Mouse (Mus musculus): ENCODE results near the gene Vegfb.
"Not testable (repeated sequence)": the region's sequence is repeated elsewhere in the genome, so short reads cannot be mapped to it uniquely, and the experiment has no call there.

The Vegfb gene

GRCm38 (mm10) chr19:6991166-6991565, 3.7 kb upstream of the Vegfb start:
- DNase-seq = not testable (repeated sequence)

GRCm38 (mm10) chr19:6990712-6991111, 3.3 kb upstream of the Vegfb start:
- no peak for DNase-seq

DNA sequence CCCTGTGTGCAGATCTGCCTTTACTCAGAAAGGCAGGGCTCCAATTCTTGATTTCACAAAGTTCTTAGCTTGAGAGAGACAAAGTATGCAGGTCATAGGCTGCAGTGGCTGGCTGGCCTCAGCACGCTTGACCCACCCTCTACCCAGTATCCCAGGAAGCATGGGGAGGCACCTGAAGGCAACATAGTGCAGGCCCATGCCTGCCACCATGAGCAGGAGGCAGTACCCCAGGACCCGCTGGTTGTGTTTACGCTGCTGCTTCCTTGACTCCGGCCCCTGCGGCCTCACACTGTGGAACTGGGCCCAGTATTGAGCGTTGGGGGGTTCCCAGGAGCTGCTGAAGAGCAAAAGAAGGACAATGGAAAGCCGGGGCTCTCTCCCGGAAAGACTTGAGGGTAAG, 1.8 kb upstream of the Vegfb start:
- peak in 1 of 2 experiments; percentile 24 for DNase-seq

- DNase-seq = no peak
Observed at GRCm38 (mm10) chr19:6987904-6988285, 444 bp upstream of the Vegfb start.

DNA sequence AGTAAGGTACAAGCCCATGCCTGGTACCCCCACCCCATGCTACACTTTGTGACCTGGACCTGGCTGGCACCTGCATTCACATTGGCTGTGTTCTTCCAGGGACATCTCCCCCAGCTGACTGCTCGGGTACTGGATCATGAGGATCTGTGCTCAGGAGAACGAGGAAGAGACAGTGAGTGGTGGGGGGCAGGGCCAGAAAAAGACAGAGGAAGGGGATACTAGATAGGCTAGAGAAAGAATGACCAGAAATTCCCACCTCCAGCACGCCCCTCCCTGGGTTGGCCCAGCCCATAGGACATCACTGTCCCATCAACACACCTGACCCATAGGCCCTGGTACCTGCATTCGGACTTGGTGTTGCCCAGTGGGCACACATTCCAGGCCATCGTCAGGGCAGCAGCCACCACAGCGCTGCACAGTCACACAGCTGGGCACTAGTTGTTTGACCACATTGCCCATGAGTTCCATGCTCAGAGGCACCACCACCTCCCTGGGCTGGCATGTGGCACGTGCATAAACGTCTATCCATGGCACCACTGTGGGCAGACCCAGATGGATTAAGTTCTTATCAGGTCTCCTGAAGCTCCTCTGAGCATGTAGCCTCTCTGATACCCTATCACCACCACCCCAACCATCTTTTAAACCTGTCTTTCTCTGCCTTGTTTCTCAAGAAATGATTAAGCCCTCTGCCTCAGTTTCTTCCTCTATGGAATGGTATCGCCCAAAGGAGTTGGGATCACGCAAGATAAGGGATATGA, 1.3 kb downstream of the Vegfb start:
- DNase-seq = no peak

- no peak for DNase-seq
Observed at GRCm38 (mm10) chr19:6985300-6985699, 2.2 kb downstream of the Vegfb start.

DNA sequence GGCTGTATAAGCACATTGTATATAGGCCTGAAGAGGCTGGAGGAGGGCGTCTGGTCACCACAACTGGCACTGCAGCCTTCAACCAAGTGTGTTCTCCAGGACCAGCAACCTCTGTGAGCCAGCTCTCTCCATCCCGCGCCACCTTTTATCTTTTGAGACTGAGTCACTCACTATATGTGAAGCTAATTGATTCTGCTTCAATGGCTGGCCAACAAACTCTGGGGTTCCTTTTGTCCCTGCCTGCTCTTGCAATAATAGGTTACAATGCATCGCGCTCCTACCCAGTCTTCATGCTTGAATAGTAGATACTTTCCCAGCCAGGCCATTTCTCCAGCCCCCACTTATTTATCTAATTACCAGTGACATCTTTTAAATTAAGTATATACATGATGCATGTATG, 3.8 kb downstream of the Vegfb start:
- DNase-seq = no peak

DNA sequence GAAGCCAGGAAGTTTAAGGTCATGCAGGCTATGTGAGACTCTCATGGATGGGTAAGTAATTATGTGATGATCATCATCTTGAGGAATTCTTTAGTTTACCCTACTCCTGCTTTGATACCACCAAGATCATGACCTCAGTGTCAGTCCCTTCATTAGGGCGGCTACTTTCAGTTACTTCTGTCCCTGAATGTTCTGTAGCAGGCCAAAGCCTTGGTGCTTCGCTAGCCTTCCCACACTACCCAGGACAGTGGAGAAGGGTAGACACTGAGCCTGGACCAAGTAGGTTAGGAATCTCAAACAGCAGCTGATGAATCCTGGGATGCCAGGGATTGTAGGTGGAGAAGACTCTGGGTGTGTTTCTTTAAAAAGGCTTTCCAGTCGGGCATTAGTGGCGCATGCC, 6.0 kb downstream of the Vegfb start:
- no peak for DNase-seq

DNA sequence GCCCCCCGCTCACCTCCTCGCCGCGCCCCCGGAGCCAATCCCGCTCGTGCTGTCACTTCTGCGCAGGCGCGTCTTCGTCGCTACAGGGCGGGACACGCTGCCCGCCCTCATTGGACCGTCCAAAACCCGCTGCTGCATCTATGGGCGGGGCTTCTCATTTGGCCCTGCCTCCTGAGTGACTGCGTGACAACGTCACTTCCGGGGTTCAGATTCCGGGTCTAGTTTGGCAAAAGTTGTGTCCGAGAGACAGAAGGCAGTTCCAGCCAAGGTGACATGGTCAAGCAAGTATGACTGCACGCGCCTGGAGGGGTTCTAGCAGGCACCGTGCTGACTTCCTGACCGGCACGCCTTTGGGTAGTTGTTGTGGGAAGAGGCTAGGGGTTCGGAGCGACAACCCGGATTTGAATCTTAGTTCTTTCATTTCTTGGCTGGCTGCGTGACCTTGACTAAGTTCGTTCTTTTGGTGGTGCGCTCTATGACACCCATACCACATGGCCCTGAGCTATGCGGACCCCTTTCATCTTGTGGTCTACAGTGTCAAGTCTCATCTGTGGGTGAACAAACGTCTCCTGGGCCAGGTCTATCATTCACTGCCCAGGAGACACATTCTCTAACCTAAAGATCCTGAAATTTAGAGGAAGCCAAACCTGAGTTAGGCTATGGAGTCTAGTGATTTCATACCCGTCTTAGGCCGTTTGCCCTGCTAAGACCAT, 6.9 kb downstream of the Vegfb start, which contains the start of gene Fkbp2:
Gene Fkbp2 (minus strand): TSS at position 121 of the 713 bp plus-strand sequence.
- DNase-seq = peak; percentile 99

DNA sequence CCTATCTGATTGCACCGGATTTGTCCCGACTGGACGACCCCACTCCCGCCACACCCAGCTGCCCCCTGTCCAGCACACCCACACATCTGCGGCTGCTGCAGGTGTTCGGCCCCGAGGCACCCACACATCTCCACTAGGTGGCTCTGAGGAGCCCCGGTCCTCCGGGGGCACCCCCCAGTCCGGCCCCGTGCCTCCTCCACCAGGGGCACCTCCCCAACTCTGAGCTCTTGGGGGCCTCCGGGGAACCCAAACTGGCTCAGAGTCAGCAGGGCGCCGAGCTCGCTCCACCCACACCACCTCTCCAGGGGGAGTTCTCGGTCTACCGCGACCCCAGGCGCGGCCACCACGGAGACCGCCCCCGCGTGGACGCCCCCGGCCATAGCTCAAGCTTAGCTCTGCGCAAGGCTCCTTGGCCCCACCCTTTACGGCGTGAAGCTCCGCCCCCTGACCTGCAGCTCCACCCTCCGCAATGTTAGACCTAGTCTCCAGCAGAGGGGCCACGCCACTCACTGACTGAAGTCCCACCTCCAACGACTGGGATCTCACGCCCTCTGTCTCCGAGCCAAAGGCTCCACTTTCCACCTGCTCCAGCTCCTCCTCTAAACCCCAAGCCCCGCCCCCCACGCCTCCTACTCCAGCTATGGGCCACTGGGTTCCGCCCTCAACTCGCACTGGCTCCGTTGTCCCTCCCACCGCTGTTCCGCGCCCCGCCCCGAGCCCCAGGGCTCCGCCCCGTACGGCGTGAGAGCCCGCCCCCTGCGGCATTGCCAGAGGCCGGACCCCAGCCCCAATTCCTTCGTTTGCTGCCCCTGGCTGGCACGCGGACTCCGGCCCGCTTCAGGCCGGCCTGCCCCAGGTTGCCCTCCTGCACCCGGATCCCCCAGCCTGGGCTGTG, 7.7 kb downstream of the Vegfb start:
- peak; percentile 100 for DNase-seq

DNA sequence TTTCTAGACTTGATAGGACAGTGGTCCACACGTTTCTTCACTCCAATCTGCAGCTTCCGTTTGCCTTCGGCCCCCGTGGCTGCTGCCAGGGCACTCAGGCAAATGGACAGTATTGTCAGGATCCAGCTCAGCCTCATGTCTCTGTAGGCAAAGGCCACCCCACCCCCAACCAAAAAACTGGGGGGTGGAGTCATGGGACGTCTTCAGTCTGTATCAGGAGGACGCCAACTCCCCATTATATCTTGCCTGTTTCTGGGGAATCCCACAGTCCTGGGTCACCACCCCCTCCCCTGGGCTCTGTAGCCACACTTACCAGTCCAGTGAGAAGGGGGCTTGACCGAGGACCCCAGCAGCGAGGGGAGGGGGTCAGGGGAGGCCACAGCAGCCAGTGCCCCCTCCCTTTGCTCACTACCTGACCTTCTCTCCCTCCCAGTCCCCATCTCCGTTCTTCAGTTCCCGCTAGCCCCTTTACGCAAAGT, 8.4 kb downstream of the Vegfb start:
- peak in 1 of 2 experiments; percentile 25 for DNase-seq

DNA sequence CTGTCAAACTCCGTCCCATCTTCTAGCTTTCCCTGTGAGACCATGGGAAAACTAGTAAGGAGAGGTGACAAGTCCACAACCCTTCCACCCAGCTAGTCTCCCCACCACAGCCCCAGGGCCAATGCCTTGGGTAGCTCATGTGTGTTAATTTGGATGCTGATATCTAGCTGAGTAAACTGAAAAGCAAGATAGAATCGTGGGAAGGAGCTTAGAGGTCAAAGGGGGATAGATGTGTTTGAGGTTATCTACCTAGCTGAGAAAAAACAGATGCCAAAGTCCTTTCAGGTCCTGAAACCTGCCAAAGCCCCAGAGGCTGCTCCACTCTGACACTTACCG, 8.8 kb downstream of the Vegfb start:
- DNase-seq = no peak

DNA sequence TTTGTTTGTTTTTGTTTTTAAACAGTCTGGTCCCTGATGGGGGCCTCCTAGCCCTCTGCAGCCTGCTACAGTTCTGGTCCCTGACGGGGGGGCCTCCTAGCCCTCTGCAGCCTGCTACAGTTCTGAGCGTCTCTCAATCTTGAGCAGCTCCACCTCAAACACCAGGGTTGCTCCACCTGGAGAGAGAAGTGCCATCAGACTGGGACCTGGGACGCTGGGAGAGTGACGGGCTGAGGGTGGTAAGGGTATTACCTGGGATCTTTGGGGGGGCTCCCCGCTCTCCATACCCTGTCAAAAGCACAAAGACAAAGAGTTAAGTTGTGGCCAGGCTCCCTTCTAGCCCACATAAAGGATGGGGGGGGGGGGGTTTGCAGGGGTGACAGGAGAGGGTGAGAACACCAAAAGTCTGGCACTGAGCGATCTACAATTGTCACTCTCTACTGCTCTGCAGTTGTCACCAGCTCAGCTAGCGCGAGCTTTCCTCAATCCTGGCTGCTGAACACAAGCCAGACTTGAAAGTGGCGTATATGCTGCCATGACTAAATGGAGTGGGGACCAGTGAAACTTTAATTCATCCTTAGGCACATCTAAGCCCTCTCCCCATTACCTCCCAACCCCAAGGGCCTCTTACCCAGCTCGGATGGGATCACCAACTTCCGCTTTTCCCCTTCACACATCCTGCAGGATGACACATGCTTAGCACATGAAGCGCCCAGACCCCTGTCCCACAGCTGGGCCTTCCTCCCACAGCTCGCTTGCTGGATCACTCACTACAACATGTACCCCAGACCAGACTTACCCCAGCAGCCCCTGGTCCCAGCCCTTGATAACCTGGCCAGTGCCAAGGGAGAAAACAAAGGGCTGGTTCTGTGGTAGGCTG, 9.5 kb downstream of the Vegfb start:
- no peak for DNase-seq

DNA sequence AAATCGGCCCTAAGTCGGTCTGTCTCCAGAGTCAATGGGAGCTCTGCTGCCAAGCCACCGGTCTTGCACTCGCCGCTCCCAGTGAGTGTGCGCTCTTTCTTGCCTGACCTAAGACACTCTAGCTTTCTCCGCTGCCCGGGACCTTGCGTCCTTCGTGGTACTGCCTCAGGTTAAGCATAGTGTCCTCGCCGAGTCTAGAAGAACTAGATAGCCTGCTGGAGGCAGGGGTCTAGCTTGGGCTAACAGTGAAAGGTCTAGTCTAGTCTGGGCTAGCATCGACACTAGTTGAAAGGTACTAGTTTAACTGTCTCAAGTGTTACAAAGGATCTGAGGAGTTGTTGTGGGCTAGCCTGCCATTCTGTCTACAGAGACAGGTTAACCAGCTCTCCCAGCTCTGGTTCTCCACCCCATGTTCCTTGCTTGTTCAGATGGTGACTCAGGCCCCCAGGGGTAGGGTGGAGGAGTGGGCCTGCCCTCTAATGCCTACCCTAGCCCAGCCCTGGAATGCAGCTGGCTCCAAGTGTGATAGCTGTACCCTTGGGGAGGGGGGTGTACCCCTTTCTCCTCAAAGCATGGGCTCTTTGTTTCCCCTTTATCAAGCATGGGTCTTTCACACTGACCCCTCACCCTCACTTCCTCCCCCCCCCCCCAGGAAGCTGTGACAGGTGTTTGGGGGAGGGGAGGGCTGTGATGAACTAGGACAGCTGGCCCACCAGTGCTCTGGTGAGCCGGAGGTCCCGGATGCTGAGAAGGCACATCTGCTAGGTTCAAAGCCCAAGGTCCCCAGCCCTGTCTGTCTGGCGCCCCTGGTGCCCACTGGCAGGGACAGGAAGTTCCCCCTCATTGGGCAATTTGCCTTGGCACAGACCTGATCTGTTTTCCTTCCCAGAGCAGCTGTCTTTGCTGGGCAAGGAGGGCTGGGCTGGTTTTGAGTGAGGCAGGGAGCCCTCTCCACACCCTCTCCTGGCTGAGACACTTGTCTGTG, 11.6 kb downstream of the Vegfb start, which contains the start of gene Plcb3:
Gene Plcb3 (minus strand): TSS at position 934 of the 985 bp plus-strand sequence.
- DNase-seq = peak; percentile 72 to 80

DNA sequence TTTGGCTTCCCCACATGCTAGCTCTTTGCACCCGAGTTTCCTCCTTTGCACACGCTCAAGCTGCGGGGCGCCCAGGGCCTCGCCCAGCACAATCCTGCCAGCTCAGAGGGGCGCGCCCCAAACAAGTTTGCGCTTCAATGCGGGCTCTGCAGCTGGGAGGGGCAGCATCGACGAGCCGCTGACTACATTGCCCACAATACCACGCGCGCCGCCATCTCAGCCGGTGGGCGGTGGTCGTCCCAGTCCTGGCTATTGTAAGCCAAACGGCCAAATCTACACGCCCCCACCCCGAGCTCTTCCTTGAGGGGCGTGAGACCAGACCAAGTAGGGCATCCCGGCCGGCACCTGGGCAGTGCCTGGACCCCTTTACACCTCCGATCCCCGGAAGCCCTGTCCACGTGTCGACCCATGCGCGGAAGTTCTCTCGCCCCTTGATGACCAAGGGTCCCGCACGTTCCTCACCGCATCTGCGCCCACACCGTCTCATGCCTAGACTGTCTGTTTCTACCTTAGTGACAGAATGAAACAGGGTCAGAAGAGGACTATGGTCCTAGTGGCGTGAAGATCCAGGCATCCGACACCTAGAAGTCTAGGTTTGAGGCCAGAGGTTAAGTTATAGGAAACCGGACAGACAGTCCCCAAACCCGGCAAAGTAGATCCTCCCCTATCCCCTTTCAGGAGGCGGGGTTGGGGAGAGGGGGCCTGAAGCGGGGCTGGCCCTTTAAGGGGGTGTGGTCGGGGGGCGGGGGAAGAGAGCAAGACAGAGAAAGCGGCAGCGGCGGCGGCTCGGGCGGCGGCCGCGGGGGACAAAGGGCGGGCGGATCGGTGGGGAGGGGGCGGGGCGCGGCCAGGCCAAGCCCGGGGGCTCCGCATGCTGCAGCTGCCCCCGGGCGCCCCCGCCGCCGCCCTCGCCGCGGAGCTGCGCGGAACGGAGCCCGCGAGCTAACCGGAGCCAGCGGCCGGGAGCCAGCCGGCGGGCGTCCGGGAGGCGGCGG, 12.9 kb downstream of the Vegfb start, which contains the start of gene Ppp1r14b:
Gene Ppp1r14b (plus strand): TSS at position 758 of the 995 bp plus-strand sequence.
- peak; percentile 82 to 85 for DNase-seq

- no peak for DNase-seq
Observed at GRCm38 (mm10) chr19:6973581-6974190, 13.8 kb downstream of the Vegfb start.

DNA sequence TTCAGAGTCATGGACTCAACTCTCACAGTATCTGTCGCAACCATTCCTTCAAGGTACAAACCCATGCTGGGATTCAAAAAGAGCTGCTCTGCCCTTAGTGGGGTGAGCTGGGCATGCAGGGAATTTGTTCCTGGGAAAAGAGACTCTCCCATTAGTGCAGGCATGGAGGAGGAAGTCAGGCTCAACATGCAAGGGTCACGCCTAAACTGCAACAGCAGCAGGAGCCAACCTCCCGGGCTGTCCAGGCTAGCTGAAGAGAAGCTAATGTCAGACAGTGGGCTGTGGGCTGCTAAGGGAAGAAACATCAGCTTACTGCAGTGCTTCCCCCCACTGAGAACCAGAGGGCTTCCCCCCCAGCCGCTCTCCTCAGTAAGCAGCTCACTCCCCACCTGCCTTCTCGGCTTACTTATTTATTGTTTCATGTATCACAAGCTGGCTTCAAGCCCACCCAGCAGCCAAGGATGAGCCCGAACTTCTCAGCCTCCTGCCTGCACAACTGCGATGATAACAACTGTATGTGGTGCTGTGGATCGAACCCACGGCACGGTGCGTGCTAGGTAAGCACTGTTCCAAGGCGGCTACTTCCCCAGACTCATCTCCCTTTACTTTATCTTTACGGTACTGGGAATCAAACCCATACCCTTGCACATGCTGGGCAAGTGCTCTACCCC, 15.1 kb downstream of the Vegfb start:
- no peak for DNase-seq

GRCm38 (mm10) chr19:6971644-6972043, 15.8 kb downstream of the Vegfb start:
- DNase-seq = no peak
